Mouse (Mus musculus) midbrain, embryonic 15.5 days (tissue): ENCODE data around the gene Vmn2r44. TPM values are rescaled to one million over a fixed set of nuclear protein-coding genes. Genes with fewer than 3 reads are reported as not detected.
"Not testable (repeated sequence)": the region's sequence is repeated elsewhere in the genome, so short reads cannot be mapped to it uniquely, and the experiment has no call there.

Source experiments
- ATAC-seq: fragments of 200-750 bp; cut with Nextera tagmentation; replicated peaks from 2 replicates; pipeline ENCODE4 v1.8.0; 2017; ENCODE audit warnings: moderate TSS enrichment
- H3K27ac ChIP-seq: fragments of 300-500 bp; sonication (generic); 2 replicates; pipeline ENCODE4 v1.5.1; 2015; ENCODE audit warnings: mild to moderate bottlenecking, inconsistent platforms
- H3K27me3 ChIP-seq: fragments of 300-500 bp; sonication (generic); replicated peaks from 2 replicates; pipeline ENCODE4 v1.6.1; 2015; ENCODE audit warnings: inconsistent platforms
- H3K36me3 ChIP-seq: fragments of 300-500 bp; sonication (generic); replicated peaks from 2 replicates; pipeline ENCODE4 v1.6.1; 2015; ENCODE audit warnings: inconsistent platforms
- H3K4me1 ChIP-seq: fragments of 300-500 bp; sonication (generic); 2 replicates; pipeline ENCODE4 v1.6.1; 2015; ENCODE audit warnings: inconsistent platforms
- H3K4me2 ChIP-seq: fragments of 300-500 bp; sonication (generic); 2 replicates; pipeline ENCODE4 v1.6.1; 2015; ENCODE audit warnings: inconsistent platforms, mild to moderate bottlenecking, moderate library complexity
- H3K4me3 ChIP-seq: fragments of 300-500 bp; sonication (generic); 2 replicates; pipeline ENCODE4 v1.5.1; 2015; ENCODE audit warnings: mild to moderate bottlenecking, inconsistent platforms
- H3K9ac ChIP-seq: fragments of 300-500 bp; sonication (generic); 2 replicates; pipeline ENCODE4 v1.6.1; 2015; ENCODE audit warnings: mild to moderate bottlenecking, inconsistent platforms
- H3K9me3 ChIP-seq: fragments of 300-500 bp; sonication (generic); 2 replicates; pipeline ENCODE4 v1.6.1; 2016; ENCODE audit warnings: inconsistent platforms
- WGBS: fragments of 180-500 bp; shearing (Covaris S2); methylation state at CpG from one replicate; pipeline ENCODE4 v1.1.7; 2015; ENCODE audit warnings: mixed read lengths; 5-methylcytosine and 5-hydroxymethylcytosine counted together
- polyA plus RNA-seq: library from polyadenylated mRNA; unstranded; fragments of >200 nt; fragmentation: Nextera tagmentation; extraction: Ambion mirVana; gene quantifications from 2 replicates; pipeline ENCODE4 v1.2.1, GENCODE M21; 2015

The Vmn2r44 gene
- polyA plus RNA-seq: not detected in 2 replicates

GRCm38 (mm10) chr7:8383233-8383632 is at the start of gene Vmn2r44:
TSS of gene Vmn2r44 (minus strand) at chr7:8383333.
- not testable (repeated sequence) for H3K9ac ChIP-seq, H3K9me3 ChIP-seq, H3K27me3 ChIP-seq, H3K36me3 ChIP-seq, H3K4me1 ChIP-seq, ATAC-seq, H3K27ac ChIP-seq, H3K4me2 ChIP-seq, H3K4me3 ChIP-seq

- WGBS: 89% methylated on average over 11 of the region's 11 CpGs
- H3K4me2 ChIP-seq, H3K27ac ChIP-seq, H3K4me1 ChIP-seq, H3K36me3 ChIP-seq, H3K4me3 ChIP-seq, H3K9ac ChIP-seq, H3K9me3 ChIP-seq, H3K27me3 ChIP-seq, ATAC-seq: not testable (repeated sequence)
Observed at GRCm38 (mm10) chr7:8357879-8358278, 25.3 kb downstream of the Vmn2r44 start.

Other genes with a start within 250 kb of the Vmn2r44 start
- gene Vmn2r41, start 221.7 kb downstream of the Vmn2r44 start, polyA plus RNA-seq: not detected in 2 replicates
- gene Vmn2r42, start 183.0 kb downstream of the Vmn2r44 start, polyA plus RNA-seq: not detected in 2 replicates
- gene Vmn2r43, start 122.7 kb downstream of the Vmn2r44 start, polyA plus RNA-seq: not detected in 2 replicates
- gene Vmn2r45, start 105.7 kb upstream of the Vmn2r44 start, polyA plus RNA-seq: not detected in 2 replicates